Mouse (Mus musculus) cerebellum, adult 8-10 months (tissue): ENCODE measurements around the gene Treml4.

Experiments used
- DNase-seq: peaks from one replicate; pipeline ENCODE4 v3.0.0; 2022

Gene Treml4

GRCm38 (mm10) chr17:48263741-48264362 lies at the start of gene Treml4:
Gene Treml4 (plus strand): TSS chr17:48264295.
- no peak for DNase-seq

DNA sequence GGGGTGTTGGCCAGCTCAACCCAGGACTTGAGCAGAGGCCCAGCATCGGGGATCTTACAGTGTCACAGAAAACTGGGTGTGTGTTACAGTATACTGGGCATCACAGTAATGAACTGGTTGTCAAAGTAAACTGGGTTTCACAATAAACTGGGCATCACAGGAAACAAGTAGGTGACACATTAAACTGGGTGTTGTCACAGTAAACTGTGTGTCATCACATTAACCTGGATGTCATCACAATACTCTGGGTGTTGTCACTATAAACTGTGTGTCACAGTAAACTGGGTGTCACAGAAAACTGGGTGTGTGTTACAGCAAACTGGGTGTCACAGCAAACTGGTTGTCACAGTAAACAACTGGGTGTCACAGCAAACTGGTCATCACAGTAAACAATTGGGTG lies 48.7 kb upstream of the Treml4 start:
- DNase-seq = no peak

GRCm38 (mm10) chr17:48230680-48231079 lies 33.4 kb upstream of the Treml4 start:
- no peak for DNase-seq

DNA sequence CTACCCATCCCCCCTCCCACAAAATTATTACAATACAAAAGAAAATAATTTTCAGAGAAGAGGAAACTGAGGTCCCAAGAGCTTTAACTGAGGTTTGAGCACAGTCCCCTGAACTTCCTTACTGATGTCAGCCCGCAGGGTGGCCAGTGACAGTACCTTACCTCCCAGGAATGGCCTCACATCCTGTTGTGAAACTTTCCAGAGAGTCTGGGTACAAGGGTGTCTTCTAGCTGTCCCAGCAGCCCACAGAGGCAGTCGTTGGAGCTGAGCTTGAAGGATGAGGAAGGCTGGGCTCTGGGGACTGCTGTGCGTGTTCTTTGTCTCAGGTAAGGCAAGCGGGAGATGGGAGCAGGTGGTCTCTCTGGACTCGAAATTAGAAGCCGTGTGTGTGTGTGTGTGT lies 31.6 kb upstream of the Treml4 start, which contains the start of gene Trem1:
Gene Trem1, plus strand, starts transcription at position 251 of the 400 bp plus-strand sequence.
- DNase-seq = no peak

DNA sequence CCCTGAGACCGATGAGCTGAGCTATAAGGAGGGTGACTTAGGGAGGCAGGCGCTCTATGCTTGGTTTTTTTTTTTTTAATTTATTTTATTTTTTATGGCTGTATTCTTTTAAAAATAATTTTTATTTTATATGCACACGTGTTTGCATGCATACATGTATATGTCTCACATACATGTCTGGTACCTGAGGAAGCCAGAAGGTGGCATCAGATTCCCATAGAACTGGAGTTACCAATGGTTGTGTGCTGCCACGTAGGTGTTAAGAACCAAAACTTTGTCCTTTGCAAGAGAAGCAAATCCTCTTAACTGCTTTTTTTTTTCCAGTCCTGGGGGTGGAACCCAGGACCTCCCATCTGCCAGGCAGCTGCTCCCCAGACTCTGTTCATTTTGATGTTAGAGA lies 30.3 kb upstream of the Treml4 start:
- DNase-seq = no peak

DNA sequence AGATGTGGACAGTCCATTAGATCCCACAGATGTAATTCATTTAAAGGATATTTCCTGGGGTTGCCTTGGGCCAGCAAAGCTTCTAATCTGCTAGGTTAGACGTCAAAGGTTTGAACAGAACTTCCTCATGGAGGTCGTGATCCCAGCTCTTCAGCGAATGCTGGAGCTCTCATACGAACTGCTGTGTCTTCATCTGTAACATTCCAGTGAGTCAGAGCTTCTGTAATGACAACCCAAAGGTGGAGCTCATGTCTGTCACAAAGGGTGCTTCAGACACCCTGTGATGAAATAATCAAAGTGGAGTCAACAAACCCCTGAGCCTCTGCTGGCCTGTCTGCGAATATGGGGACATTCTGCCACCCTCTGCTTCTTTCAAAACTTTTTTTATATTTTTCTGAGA lies 29.5 kb upstream of the Treml4 start:
- DNase-seq = no peak

DNA sequence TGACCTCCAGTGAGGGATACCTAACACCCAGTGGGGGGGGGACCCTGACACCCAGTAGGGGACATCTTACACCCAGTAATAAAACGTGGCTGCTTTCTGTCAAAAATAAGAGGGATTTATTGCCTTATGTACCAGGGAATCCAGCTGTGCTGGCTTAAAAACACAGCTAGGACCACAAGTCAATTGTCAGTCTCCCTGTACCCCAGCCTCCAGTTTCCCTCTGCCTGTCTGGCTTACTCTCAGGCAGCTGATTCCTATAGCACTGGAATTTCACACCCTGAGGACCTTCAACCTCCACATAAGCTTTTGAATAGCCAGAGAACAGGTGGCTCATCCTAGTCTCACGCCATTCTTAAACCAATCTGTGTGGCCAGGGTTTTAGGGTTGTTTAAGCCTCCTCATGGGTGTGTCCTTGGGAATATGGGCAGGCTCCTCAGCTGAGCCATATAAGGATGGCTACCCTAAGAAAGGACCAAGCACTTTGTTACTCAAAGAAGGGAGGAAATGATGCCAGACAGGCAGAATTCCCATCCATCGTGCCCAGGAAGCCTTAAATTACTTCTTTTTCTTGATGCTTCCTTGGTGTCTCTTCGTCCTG lies 28.2 kb upstream of the Treml4 start:
- DNase-seq = no peak

- no peak for DNase-seq
Measured at GRCm38 (mm10) chr17:48237621-48238020, 26.5 kb upstream of the Treml4 start.

GRCm38 (mm10) chr17:48247221-48247928 lies 16.7 kb upstream of the Treml4 start, which contains the start of gene Trem3:
Gene Trem3 (plus strand): TSS chr17:48247777.
- no peak for DNase-seq

GRCm38 (mm10) chr17:48249039-48249438 lies 15.1 kb upstream of the Treml4 start:
- no peak for DNase-seq

GRCm38 (mm10) chr17:48249501-48249900 lies 14.6 kb upstream of the Treml4 start:
- no peak for DNase-seq

- no peak for DNase-seq
Measured at GRCm38 (mm10) chr17:48250631-48251030, 13.5 kb upstream of the Treml4 start.

DNA sequence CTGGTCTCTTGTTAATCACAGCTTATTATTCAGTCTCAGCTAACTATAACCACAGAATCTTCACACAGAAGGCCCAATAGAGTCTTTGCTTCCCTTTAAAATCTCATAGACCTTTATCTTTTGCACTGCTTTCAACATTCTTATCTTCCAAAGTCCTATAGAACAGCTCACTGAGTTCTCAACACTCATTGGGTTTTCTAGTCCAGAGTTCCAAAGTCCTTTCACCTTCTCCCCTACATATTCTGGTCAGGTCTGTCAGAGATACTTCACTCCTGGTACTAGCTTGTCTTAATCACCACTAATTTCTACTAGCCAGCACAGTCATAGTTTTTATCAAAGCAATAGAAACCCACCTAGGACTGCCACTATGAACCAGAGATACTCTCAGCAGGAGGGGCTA lies 7.5 kb upstream of the Treml4 start:
- no peak for DNase-seq

DNA sequence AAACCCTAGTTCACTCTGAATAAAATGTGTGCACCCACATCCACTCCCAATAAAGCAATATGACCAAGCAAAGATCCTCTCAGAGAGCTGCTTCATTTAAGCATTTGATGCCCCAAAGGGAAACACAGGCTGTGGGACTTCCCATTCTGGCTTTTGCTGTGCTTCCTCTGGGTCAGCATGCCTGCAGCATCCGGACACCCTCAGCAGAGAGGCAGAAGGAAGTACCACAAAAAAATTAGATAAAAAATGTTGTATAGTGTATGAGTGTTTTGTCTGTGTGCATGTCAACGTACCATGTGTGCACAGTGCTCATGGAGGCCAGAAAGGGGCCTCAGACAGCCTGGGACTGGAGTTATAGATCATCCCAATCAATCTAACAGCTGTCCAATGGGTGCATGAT lies 2.2 kb upstream of the Treml4 start:
- no peak for DNase-seq

DNA sequence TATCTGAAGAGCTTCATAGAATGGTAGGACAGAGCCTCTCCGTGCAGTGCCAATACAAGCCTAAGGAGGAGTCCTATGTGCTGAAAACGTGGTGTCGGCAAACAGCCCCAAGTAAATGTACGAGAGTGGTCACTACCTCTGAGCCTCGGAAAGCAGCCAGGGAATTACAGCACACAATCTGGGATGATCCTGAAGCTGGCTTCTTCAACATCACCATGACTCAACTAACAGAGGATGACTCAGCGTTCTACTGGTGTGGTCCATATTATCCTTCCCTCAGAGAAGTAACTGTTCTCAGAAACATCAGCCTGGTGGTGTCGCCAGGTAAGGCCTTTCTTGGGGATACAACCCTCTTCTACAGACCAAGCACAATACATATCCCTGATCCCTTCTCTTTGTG lies 567 bp downstream of the Treml4 start:
- DNase-seq = no peak

DNA sequence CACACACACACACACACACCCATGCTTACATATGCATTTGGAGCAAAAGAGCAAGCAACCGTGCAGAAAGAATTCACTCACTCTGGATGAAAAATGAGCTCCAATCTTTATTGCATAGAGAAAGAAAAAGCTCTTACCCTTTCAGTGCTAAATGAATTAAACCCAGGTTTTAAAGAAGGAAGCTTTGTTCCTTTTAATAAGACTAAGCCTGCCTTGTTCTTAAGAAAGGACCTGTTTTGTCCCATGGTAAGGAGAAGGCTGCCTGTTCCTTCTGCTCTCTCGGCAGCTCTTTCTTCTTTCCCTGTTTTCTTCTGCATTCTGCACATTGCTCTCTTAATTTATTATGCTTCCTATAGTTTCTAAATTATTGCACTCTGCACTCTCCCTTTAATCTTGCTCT lies 2.0 kb downstream of the Treml4 start:
- no peak for DNase-seq

GRCm38 (mm10) chr17:48266610-48267304 lies 2.7 kb downstream of the Treml4 start:
- no peak for DNase-seq

GRCm38 (mm10) chr17:48267591-48267990 lies 3.5 kb downstream of the Treml4 start:
- DNase-seq = no peak

DNA sequence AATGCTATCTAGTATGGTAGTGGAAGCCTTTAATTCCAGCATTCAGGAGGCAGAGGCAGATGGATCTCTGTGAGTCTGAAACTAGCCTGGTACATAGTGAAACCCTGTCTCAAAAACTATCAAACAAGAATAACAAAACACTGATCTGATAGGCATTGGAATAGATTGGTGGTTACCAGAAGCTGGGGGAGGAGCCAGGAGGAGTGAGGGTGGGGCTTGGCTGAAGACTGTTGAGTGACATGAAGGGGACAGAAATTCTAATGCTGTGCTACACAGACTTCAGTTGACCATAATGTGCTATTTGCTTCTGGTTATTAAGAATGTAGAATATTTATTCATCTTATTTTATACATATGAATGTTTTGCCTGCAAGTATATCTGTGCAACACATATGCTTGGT lies 4.2 kb downstream of the Treml4 start:
- no peak for DNase-seq

DNA sequence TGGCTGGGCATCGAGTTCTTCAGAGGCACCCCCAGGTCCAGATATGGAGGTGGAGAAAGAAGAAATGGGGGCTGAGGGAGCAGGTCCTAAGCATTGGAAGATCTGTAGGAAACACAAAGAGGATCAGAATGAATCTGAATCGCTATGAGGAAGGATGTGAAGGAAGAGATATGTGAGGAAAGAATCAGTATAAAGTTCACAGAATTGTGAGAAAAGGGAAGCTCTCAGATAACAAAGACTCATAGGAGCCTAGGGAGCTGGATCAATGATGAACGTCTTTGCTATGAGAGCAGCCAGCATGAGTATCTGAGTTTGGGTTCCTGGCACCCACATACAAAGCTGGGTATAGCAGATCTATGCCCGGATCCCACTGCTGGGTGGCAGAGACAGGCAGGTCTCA lies 5.7 kb downstream of the Treml4 start:
- no peak for DNase-seq

GRCm38 (mm10) chr17:48272158-48272557 lies 8.1 kb downstream of the Treml4 start:
- no peak for DNase-seq

- no peak for DNase-seq
Measured at GRCm38 (mm10) chr17:48272598-48272997, 8.5 kb downstream of the Treml4 start.

- DNase-seq = no peak
Measured at GRCm38 (mm10) chr17:48274098-48274497, 10.0 kb downstream of the Treml4 start.

- peak; percentile 56 for DNase-seq
Measured at GRCm38 (mm10) chr17:48274885-48275284, 10.8 kb downstream of the Treml4 start.
